Mouse (Mus musculus) midbrain, embryonic 16.5 days (tissue): ENCODE results near the gene Slc13a1. TPM values are rescaled to one million over a fixed set of nuclear protein-coding genes. Genes with fewer than 3 reads are reported as not detected.
A peak's percentile ranks its signal among the peaks of the same experiment; 100 is the strongest.

Experiments used
- ATAC-seq: fragments of 200-750 bp; cut with Nextera tagmentation; 2 replicates; pipeline ENCODE4 v1.8.0; 2017; ENCODE audit warnings: moderate TSS enrichment
- H3K27ac ChIP-seq: fragments of 300-500 bp; sonication (generic); 2 replicates; pipeline ENCODE4 v1.5.1; 2014; ENCODE audit warnings: mild to moderate bottlenecking, low read length, mixed read lengths
- H3K27me3 ChIP-seq: fragments of 300-500 bp; sonication (generic); 2 replicates; pipeline ENCODE4 v1.6.1; 2014; ENCODE audit warnings: low read depth, low read length, mixed read lengths; ENCODE audit not compliant: control insufficient read depth, insufficient read depth
- H3K36me3 ChIP-seq: fragments of 300-500 bp; sonication (generic); 2 replicates; pipeline ENCODE4 v1.6.1; 2014; ENCODE audit warnings: mild to moderate bottlenecking, low read length, moderate library complexity, mixed read lengths; ENCODE audit not compliant: control insufficient read depth, insufficient read depth
- H3K4me1 ChIP-seq: fragments of 300-500 bp; sonication (generic); 2 replicates; pipeline ENCODE4 v1.6.1; 2014; ENCODE audit warnings: mild to moderate bottlenecking, low read length, mixed read lengths; ENCODE audit not compliant: control insufficient read depth, insufficient read depth
- H3K4me2 ChIP-seq: fragments of 300-500 bp; sonication (generic); 2 replicates; pipeline ENCODE4 v1.6.1; 2014; ENCODE audit warnings: mild to moderate bottlenecking, low read length, mixed read lengths
- H3K4me3 ChIP-seq: fragments of 300-500 bp; sonication (generic); 2 replicates; pipeline ENCODE4 v1.5.1; 2014; ENCODE audit warnings: low read depth, mild to moderate bottlenecking, low read length, moderate library complexity, mixed read lengths
- H3K9ac ChIP-seq: fragments of 300-500 bp; sonication (generic); 2 replicates; pipeline ENCODE4 v1.6.1; 2014; ENCODE audit warnings: low read depth, low read length, mixed read lengths
- H3K9me3 ChIP-seq: fragments of 300-500 bp; sonication (generic); replicated peaks from 2 replicates; pipeline ENCODE4 v1.6.1; 2014; ENCODE audit warnings: mild to moderate bottlenecking, low read length, mixed read lengths; ENCODE audit not compliant: control insufficient read depth, poor library complexity, severe bottlenecking
- WGBS: fragments of 180-500 bp; shearing (Covaris S2); extraction: QIAGEN DNeasy Blood & Tissue Kit; methylation state at CpG from one replicate; pipeline ENCODE4 v1.1.7; 2014; 5-methylcytosine and 5-hydroxymethylcytosine counted together
- polyA plus RNA-seq: library from polyadenylated mRNA; unstranded; fragments of >200 nt; fragmentation: Nextera tagmentation; extraction: Ambion mirVana; gene quantifications from 2 replicates; pipeline ENCODE4 v1.2.1, GENCODE M21; 2015

The Slc13a1 gene
- polyA plus RNA-seq, 1 experiment from 2014 or later: 0.06 TPM

DNA sequence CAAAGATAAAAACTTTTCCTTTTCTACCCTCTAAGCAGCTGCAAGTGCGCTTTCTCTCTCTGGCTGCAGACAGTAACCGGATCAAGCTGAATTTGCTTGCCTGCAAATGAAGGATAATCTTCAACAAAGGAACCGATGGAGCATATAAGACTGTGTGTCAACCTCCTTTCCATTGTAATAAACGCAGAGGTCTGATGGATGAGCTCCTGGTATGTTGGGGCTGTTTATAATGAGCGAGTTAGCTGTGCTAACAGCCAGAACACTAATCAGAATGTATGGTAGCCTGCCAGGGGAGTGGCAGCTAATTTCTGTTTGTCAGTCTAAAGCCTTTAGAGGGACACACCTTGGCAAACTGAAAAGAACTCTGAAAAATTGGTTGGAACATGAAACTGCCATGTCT, 62.2 kb downstream of the Slc13a1 start:
- no peaks in the 10 kb centered on the region for H3K27me3 ChIP-seq
- no peak overlapping the region for H3K9ac ChIP-seq
- no peaks in the 10 kb centered on the region for H3K36me3 ChIP-seq
- peak; percentile 42 for ATAC-seq
- H3K4me3 ChIP-seq: no peak overlapping the region
- 10% methylated on average over 5 of the region's 5 CpGs for WGBS
- H3K4me2 ChIP-seq: no peak overlapping the region
- H3K9me3 ChIP-seq: no peaks in the 10 kb centered on the region
- no peak overlapping the region for H3K27ac ChIP-seq
- H3K4me1 ChIP-seq: peaks cover 4% of the 10 kb centered on the region; the same call in 1 of the 2 replicates

DNA sequence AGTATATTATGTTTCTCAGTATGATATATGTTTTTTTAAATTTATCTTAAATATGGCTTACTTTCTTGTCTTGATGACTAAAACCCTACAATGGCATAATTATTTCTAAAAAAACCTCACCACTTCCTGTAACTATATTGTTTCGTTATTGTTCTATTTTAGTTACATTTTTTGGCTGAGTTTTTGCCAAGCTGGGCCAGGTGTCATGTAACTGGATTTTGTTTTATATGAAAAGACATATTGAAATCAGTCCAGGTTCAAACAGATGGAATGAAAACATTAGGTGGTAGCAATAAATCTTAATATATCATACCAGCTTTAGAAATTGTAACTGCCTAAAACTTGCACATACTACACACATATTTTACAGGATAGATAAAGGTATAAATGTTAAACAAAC, 66.6 kb downstream of the Slc13a1 start:
- WGBS: 91% methylated on average over 1 of the region's 1 CpGs
- H3K27me3 ChIP-seq: no peaks in the 10 kb centered on the region
- H3K36me3 ChIP-seq: no peaks in the 10 kb centered on the region
- H3K4me3 ChIP-seq: no peak overlapping the region
- no peak overlapping the region for H3K27ac ChIP-seq
- H3K4me1 ChIP-seq: peaks cover 4% of the 10 kb centered on the region; the same call in 1 of the 2 replicates
- H3K4me2 ChIP-seq: no peak overlapping the region
- H3K9me3 ChIP-seq: no peaks in the 10 kb centered on the region
- no peak for ATAC-seq
- H3K9ac ChIP-seq: no peak overlapping the region

DNA sequence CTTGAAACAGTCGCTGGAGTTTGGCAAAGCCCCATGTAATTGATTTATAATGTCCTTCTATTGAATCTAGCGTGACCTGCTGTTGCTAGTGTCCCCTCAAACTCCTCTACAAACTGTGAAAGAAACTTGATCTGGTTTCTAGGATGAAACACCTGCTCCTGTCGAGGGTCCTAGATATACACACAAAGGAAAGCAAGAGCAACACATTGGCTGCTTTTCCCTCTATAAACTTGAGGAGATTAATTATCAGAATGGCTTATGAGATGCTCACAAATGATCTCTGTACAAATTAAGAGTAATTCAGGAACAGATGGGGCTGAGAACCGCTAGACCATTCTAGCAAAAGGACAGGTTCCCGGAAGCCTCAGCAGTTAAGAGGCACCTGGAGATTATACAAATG, 67.2 kb downstream of the Slc13a1 start:
- Histone ChIP-seq H3K27ac (no peak overlapping the region), H3K27me3 (no peaks in the 10 kb centered on the region), H3K36me3 (no peaks in the 10 kb centered on the region), H3K4me1 (peaks cover 2% of the 10 kb centered on the region; the same call in 1 of the 2 replicates), H3K4me2 (no peak overlapping the region), H3K4me3 (no peak overlapping the region), H3K9me3 (no peaks in the 10 kb centered on the region), H3K9ac (no peak overlapping the region)
- ATAC-seq: no peak
- WGBS: 27% methylated on average over 5 of the region's 5 CpGs

DNA sequence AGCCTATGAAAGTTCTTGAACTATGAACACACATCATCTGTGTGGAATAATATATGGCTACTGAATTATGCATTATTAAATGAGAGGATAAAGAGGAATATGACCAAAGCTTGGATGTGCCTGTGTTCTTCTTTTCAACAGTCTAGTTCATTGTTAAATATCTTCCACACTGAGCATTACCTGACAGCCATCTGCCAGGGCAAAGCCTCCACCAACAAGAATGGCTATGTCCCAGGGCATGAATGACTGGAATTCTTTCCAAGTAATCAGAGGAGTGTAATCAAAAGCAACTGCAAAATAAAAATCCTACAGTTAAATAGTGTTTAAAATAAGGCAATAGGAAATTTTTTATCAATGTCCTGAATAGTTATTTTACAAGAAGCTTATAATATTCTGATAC, 70.5 kb downstream of the Slc13a1 start:
- no peak for ATAC-seq
- Histone ChIP-seq H3K4me1 (no peaks in the 10 kb centered on the region), H3K9me3 (no peaks in the 10 kb centered on the region), H3K9ac (no peak overlapping the region), H3K27ac (no peak overlapping the region), H3K27me3 (no peaks in the 10 kb centered on the region), H3K4me3 (no peak overlapping the region), H3K36me3 (no peaks in the 10 kb centered on the region), H3K4me2 (no peak overlapping the region)

DNA sequence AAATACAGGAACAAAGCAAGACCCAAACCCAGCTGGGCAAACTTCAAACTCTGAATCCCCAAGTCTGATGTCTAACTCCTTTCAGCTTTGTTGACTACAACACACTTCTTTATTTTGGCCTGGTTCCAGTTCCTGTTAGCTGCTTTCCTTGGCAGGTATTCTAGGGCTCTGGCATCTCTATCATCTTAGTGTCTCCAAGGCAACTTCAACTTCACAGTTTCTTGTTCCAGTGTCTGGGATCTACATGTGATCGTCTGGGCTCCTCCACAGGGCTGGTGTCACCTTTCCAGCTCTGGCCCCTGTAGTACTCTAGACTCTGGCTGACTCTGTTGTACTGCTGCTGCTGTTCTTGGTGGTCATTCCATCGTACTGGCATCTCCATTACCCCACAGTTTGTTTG, 91.8 kb downstream of the Slc13a1 start:
- H3K4me2 ChIP-seq: no peak overlapping the region
- H3K4me1 ChIP-seq: no peaks in the 10 kb centered on the region
- no peaks in the 10 kb centered on the region for H3K36me3 ChIP-seq
- no peaks in the 10 kb centered on the region for H3K9me3 ChIP-seq
- ATAC-seq: no peak
- H3K27me3 ChIP-seq: no peaks in the 10 kb centered on the region
- H3K4me3 ChIP-seq: no peak overlapping the region
- H3K27ac ChIP-seq: no peak overlapping the region
- 76% methylated on average over 2 of the region's 2 CpGs for whole genome bisulfite sequencing
- H3K9ac ChIP-seq: no peak overlapping the region

DNA sequence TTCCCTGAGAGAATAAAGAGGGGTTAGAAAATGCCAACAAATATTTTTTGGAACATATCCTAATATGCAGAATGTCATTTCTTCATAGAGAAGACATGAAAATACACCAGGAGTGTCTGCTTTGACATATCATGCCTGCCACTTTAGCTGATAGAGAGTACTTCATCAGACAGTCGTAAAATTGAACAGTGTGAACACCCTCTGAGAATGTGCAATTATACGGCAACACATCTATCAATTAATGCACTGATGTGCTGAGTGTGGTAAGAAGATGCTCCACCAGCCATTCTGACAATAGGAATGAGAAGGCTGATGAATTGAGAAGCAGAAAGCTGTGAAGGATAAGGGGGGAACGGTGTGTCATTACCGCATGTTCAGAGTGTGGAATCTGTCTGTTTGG, 95.1 kb downstream of the Slc13a1 start:
- no peak overlapping the region for H3K4me2 ChIP-seq
- no peak overlapping the region for H3K27ac ChIP-seq
- no peaks in the 10 kb centered on the region for H3K4me1 ChIP-seq
- H3K9me3 ChIP-seq: no peaks in the 10 kb centered on the region
- 67% methylated on average over 4 of the region's 4 CpGs for WGBS
- H3K4me3 ChIP-seq: no peak overlapping the region
- no peaks in the 10 kb centered on the region for H3K27me3 ChIP-seq
- H3K9ac ChIP-seq: no peak overlapping the region
- no peaks in the 10 kb centered on the region for H3K36me3 ChIP-seq
- ATAC-seq: no peak

DNA sequence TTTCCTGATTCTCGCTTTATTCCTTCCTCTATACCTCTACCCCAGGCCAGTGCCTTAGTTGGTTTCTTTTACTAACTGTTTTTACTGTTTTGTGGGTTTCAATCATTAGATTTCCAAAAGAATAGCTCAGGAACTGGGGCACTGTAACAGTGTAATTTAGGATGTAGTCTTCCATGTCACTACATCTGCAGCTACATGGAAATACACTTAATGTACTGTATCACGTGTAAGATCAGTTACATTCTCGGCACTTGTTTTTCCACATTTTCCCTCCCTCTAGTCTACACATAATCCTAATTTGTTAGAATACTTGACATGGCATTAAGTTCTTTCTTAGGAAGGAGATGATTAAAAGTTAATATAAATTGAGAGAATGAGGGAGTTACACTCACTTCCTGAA, 108.1 kb downstream of the Slc13a1 start:
- ATAC-seq: no peak
- 89% methylated on average over 3 of the region's 3 CpGs for WGBS
- no peak overlapping the region for H3K4me2 ChIP-seq
- no peak overlapping the region for H3K4me3 ChIP-seq
- H3K36me3 ChIP-seq: no peaks in the 10 kb centered on the region
- no peaks in the 10 kb centered on the region for H3K9me3 ChIP-seq
- H3K9ac ChIP-seq: no peak overlapping the region
- no peaks in the 10 kb centered on the region for H3K4me1 ChIP-seq
- no peak overlapping the region for H3K27ac ChIP-seq
- no peaks in the 10 kb centered on the region for H3K27me3 ChIP-seq

DNA sequence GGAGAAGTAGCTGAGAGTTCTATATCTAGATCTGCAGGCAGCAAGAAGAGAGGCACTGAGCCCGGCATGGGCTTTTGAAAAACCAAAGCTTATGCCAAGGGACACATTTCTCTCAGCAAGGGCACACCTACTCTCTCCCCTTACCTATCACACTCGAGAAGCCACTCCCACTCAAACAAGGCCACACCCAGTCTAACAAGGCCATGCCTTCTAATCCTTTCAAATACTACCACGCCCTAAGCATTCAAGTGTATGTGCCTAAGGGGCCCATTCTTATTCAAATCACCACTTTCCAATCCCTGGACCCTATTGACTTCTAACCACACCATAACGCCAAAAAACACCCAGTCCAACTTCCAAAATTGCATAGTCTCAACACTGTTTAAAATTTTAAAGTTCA, 112.8 kb downstream of the Slc13a1 start:
- H3K4me2 ChIP-seq: no peak overlapping the region
- no peak overlapping the region for H3K4me3 ChIP-seq
- no peak overlapping the region for H3K9ac ChIP-seq
- H3K36me3 ChIP-seq: no peaks in the 10 kb centered on the region
- WGBS: 87% methylated on average over 4 of the region's 4 CpGs
- no peaks in the 10 kb centered on the region for H3K4me1 ChIP-seq
- no peak overlapping the region for H3K27ac ChIP-seq
- ATAC-seq: no peak
- H3K9me3 ChIP-seq: no peaks in the 10 kb centered on the region
- no peaks in the 10 kb centered on the region for H3K27me3 ChIP-seq

DNA sequence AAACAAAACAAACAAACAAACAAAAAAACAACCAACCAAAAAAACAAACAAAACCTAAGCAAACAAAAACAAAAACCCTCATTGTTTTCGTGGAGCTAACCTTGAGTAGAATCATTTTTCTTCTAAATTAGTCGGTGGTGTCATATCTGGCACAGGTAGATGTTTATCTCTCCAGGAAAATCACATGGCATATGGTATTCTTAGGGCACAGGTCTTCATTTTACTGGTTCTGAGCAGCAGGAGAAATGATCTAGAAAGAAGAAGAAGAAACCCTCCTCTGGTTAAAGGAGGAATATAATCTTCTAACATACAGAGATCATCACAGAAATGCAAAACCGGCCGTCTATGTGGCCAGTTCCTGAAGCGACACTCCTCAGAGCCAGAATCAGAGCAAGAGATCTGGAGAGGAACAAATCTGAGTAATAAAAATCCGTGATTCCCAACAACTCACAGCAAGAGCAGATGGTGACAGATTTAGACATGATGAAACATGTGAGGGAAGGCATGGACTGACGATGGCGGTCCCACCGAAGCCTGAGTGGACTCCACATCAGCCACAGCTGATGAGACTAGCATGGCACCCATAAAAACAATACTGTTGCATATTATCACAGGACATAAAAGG, 113.7 kb downstream of the Slc13a1 start:
- 97% methylated on average over 9 of the region's 9 CpGs for WGBS
- Histone ChIP-seq H3K4me3 (no peak overlapping the region), H3K4me1 (no peaks in the 10 kb centered on the region)

More for the DNA sequence above, 113.7 kb downstream of the Slc13a1 start:
- ATAC-seq: no peak
- Histone ChIP-seq H3K27me3 (no peaks in the 10 kb centered on the region), H3K9me3 (no peaks in the 10 kb centered on the region), H3K9ac (no peak overlapping the region), H3K27ac (no peak overlapping the region), H3K36me3 (no peaks in the 10 kb centered on the region), H3K4me2 (no peak overlapping the region)
